Mouse (Mus musculus) intestine, embryonic 15.5 days (tissue): ENCODE results near the gene Slc38a6. TPM values are rescaled to one million over a fixed set of nuclear protein-coding genes. Genes with fewer than 3 reads are reported as not detected.

Source experiments
- ATAC-seq: fragments of 200-750 bp; cut with Nextera tagmentation; 2 replicates; pipeline ENCODE4 v1.8.0; 2017; ENCODE audit warnings: moderate TSS enrichment, moderate library complexity
- H3K27ac ChIP-seq: fragments of 300-500 bp; sonication (generic); 2 replicates; pipeline ENCODE4 v1.5.1; 2015; ENCODE audit warnings: mild to moderate bottlenecking, inconsistent platforms
- H3K27me3 ChIP-seq: fragments of 300-500 bp; sonication (generic); replicated peaks from 2 replicates; pipeline ENCODE4 v1.6.1; 2015; ENCODE audit warnings: inconsistent platforms
- H3K36me3 ChIP-seq: fragments of 300-500 bp; sonication (generic); 2 replicates; pipeline ENCODE4 v1.6.1; 2015; ENCODE audit warnings: inconsistent platforms
- H3K4me1 ChIP-seq: fragments of 300-500 bp; sonication (generic); replicated peaks from 2 replicates; pipeline ENCODE4 v1.6.1; 2015; ENCODE audit warnings: inconsistent platforms
- H3K4me2 ChIP-seq: fragments of 300-500 bp; sonication (generic); replicated peaks from 2 replicates; pipeline ENCODE4 v1.6.1; 2015; ENCODE audit warnings: mild to moderate bottlenecking, inconsistent platforms
- H3K4me3 ChIP-seq: fragments of 300-500 bp; sonication (generic); replicated peaks from 2 replicates; pipeline ENCODE4 v1.5.1; 2015; ENCODE audit warnings: inconsistent platforms
- H3K9ac ChIP-seq: fragments of 300-500 bp; sonication (generic); 2 replicates; pipeline ENCODE4 v1.6.1; 2015; ENCODE audit warnings: inconsistent platforms
- H3K9me3 ChIP-seq: fragments of 300-500 bp; sonication (generic); 2 replicates; pipeline ENCODE4 v1.6.1; 2016; ENCODE audit warnings: inconsistent platforms
- WGBS: fragments of 180-500 bp; shearing (Covaris S2); methylation state at CpG from one replicate; pipeline ENCODE4 v1.1.7; 2015; 5-methylcytosine and 5-hydroxymethylcytosine counted together
- polyA plus RNA-seq: library from polyadenylated mRNA; unstranded; fragments of >200 nt; fragmentation: Nextera tagmentation; extraction: Ambion mirVana; gene quantifications from 2 replicates; pipeline ENCODE4 v1.2.1, GENCODE M21; 2015

The Slc38a6 gene
- polyA plus RNA-seq, 1 experiment from 2014 or later, result 7.0 TPM

DNA sequence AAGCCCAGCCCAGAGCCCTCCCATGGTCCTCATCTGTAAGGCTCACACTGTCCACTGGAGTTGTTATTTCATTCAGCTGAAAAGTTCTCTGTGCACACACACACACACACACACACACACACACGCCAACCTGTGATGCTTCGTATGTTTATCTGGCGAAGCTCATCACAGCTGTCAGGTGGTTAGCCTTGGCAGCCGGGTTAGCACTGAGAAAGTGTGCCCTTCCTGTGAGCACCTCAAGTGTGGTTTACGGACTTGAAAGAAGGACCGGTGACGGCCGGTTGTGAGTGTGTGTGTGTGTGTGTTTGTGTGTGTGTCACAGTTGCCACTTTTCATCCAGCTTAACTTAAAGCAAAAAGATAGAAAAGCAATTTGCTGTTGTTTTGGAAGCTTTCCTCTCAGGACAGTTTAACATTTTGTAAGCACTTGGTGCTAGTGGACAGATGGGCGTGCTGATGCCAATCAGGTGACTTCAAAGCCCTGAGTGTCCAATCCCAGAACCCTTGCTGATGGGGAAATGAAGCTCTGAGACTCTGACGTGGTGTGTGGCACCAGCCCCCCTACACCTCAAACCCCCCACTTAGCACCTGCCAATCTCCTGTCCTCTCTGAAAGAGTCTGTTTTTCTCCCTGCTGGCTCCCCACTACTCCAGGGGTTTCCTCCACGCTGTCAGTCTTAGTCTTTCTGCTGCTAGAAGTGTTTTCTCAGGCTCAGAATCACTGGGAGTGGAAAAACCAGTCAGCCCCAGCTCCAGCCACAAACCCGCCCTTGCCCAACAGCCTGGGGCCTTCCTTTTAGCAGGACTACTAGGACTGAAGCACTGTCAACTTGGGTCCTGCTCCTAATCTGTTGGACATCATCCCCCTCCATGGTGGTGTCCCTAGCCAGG, 96.0 kb downstream of the Slc38a6 start:
- 78% methylated on average over 12 of the region's 12 CpGs for WGBS

GRCm38 (mm10) chr12:73383179-73383510, 96.6 kb downstream of the Slc38a6 start:
- ATAC-seq, result no peak
- Histone ChIP-seq H3K4me2 (no peak overlapping the region), H3K27me3 (no peaks in the 10 kb centered on the region), H3K9ac (no peak overlapping the region), H3K9me3 (no peaks in the 10 kb centered on the region), H3K4me1 (peaks cover 8% of the 10 kb centered on the region; the same call in 1 of the 2 replicates), H3K36me3 (no peaks in the 10 kb centered on the region), H3K27ac (no peak overlapping the region), H3K4me3 (no peak overlapping the region)
- WGBS, result 69% methylated on average over 5 of the region's 5 CpGs

More for the DNA sequence above, 96.0 kb downstream of the Slc38a6 start:
- Histone ChIP-seq H3K27ac (no peak overlapping the region), H3K4me1 (peaks cover 8% of the 10 kb centered on the region; the same call in 1 of the 2 replicates), H3K9ac (no peak overlapping the region), H3K4me3 (no peak overlapping the region), H3K4me2 (no peak overlapping the region), H3K27me3 (no peaks in the 10 kb centered on the region), H3K36me3 (no peaks in the 10 kb centered on the region), H3K9me3 (no peaks in the 10 kb centered on the region)
- ATAC-seq, result 0 out of 2 replicates have a peak, but pooled peaks have one; percentile 15

DNA sequence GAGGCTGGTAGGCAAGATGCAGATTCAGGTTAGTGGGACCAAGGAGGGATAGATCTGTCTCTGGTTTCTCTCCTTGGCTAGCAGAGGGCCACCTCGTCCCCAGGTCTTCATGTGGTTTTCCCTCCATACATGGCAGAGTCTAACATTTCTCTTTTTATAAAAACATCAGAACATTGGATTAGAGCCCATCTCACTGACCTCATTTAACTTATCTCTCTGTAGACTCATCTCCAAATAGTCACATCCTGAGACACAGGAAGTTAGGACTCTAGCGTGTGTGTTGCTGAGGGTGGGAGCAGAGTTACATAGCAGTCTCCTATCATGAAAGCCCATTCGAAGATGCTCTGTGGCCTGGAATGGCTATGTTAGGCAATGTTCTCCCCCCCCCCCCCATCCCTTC, 97.3 kb downstream of the Slc38a6 start:
- no peak overlapping the region for H3K27ac ChIP-seq
- WGBS, result 81% methylated on average over 3 of the region's 3 CpGs
- no peak for ATAC-seq
- peaks cover 8% of the 10 kb centered on the region; the same call in 1 of the 2 replicates for H3K4me1 ChIP-seq
- no peak overlapping the region for H3K9ac ChIP-seq
- no peak overlapping the region for H3K4me3 ChIP-seq
- no peak overlapping the region for H3K4me2 ChIP-seq
- no peaks in the 10 kb centered on the region for H3K9me3 ChIP-seq
- no peaks in the 10 kb centered on the region for H3K27me3 ChIP-seq
- H3K36me3 ChIP-seq, result no peaks in the 10 kb centered on the region

DNA sequence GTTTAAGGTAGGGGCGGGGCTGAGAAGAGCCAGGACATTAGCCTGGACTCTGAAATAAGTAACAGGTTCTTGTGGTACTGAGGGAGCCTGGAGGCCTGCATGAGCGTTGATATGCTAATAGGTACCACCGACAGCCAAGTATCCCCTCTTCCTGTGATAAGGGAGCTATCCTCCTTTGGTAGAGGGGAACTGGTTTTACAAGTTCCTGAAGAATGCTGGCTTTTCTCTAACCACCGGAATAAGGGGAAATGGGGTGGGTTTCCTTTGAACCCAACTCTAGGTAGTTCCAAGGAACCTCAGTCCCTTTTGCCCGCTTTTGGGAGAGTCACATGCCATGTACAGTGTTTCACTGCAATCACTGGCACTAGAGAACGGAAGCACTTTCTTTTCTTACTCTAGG, 98.2 kb downstream of the Slc38a6 start:
- Histone ChIP-seq H3K27ac (no peak overlapping the region), H3K27me3 (no peaks in the 10 kb centered on the region), H3K36me3 (no peaks in the 10 kb centered on the region), H3K9me3 (no peaks in the 10 kb centered on the region), H3K4me3 (no peak overlapping the region), H3K4me2 (no peak overlapping the region), H3K9ac (no peak overlapping the region), H3K4me1 (peaks cover 8% of the 10 kb centered on the region; the same call in 1 of the 2 replicates)
- 43% methylated on average over 6 of the region's 6 CpGs for WGBS
- no peak for ATAC-seq

- WGBS, result 63% methylated on average over 1 of the region's 1 CpGs
- H3K9me3 ChIP-seq, result no peaks in the 10 kb centered on the region
- no peaks in the 10 kb centered on the region for H3K4me1 ChIP-seq
- H3K9ac ChIP-seq, result no peak overlapping the region
- H3K36me3 ChIP-seq, result no peaks in the 10 kb centered on the region
- H3K27ac ChIP-seq, result no peak overlapping the region
- no peaks in the 10 kb centered on the region for H3K27me3 ChIP-seq
- no peak overlapping the region for H3K4me2 ChIP-seq
- no peak overlapping the region for H3K4me3 ChIP-seq
- no peak for ATAC-seq
These were observed 105.9 kb downstream of the Slc38a6 start for GRCm38 (mm10) chr12:73392507-73392906.

- Histone ChIP-seq H3K9me3 (no peaks in the 10 kb centered on the region), H3K4me2 (no peak overlapping the region), H3K36me3 (no peaks in the 10 kb centered on the region), H3K4me3 (no peak overlapping the region), H3K4me1 (no peaks in the 10 kb centered on the region), H3K27ac (no peak overlapping the region), H3K27me3 (no peaks in the 10 kb centered on the region), H3K9ac (no peak overlapping the region)
- ATAC-seq, result no peak
These were observed 106.4 kb downstream of the Slc38a6 start for GRCm38 (mm10) chr12:73393018-73393417.

GRCm38 (mm10) chr12:73393881-73394291, 107.3 kb downstream of the Slc38a6 start:
- no peak overlapping the region for H3K4me2 ChIP-seq
- no peaks in the 10 kb centered on the region for H3K9me3 ChIP-seq
- 26% methylated on average over 6 of the region's 6 CpGs for WGBS

DNA sequence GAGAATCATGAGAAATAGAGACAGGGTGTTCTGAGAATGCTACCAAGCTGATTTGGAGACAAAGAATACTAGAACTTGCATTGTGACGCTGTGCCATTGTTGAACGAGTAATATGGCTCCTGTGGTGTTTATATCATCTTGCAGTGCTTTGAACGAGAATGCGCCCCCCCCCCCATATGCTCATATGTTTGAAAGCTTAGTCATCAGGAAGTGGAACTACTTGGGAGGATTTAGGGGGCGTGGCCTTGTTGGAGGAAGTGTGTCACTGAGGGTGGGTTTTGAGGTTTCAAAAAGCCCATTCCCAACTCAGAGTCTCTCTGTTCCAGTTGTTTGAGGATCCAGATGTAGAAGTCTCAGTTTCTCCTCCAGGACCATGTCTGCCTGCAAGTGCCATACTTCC, 108.0 kb downstream of the Slc38a6 start:
- WGBS, result 83% methylated on average over 5 of the region's 5 CpGs
- Histone ChIP-seq H3K4me1 (no peaks in the 10 kb centered on the region), H3K9ac (no peak overlapping the region), H3K4me3 (no peak overlapping the region), H3K9me3 (no peaks in the 10 kb centered on the region), H3K36me3 (no peaks in the 10 kb centered on the region), H3K27me3 (no peaks in the 10 kb centered on the region), H3K27ac (no peak overlapping the region), H3K4me2 (no peak overlapping the region)
- no peak for ATAC-seq

More at GRCm38 (mm10) chr12:73393881-73394291, 107.3 kb downstream of the Slc38a6 start:
- no peak for ATAC-seq
- Histone ChIP-seq H3K4me1 (no peaks in the 10 kb centered on the region), H3K27ac (no peak overlapping the region), H3K27me3 (no peaks in the 10 kb centered on the region), H3K4me3 (no peak overlapping the region), H3K36me3 (no peaks in the 10 kb centered on the region), H3K9ac (no peak overlapping the region)

DNA sequence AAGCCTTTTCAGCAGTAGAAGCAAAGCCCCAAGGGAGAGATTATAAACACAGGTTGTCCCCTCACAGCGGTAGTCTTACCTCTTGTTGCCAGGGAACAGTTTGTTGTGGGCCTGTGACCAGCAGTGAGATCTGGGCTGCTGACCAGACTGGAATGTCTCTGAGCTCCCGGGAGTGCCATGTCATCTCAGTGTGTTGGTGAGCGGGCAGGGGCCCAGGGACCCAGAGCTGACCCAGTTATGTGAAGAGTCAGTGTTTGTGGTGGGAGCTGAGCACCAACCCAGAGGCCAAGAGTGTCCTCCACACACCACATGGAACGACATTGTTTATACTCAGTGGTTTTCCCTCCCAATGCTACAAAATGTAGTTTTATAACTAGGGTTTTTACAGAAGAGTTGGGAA, 112.8 kb downstream of the Slc38a6 start:
- no peaks in the 10 kb centered on the region for H3K36me3 ChIP-seq
- no peak overlapping the region for H3K4me2 ChIP-seq
- H3K9ac ChIP-seq, result no peak overlapping the region
- H3K4me1 ChIP-seq, result peaks cover 3% of the 10 kb centered on the region; the same call in 1 of the 2 replicates
- no peaks in the 10 kb centered on the region for H3K9me3 ChIP-seq
- H3K27ac ChIP-seq, result no peak overlapping the region
- WGBS, result 39% methylated on average over 4 of the region's 4 CpGs
- H3K4me3 ChIP-seq, result no peak overlapping the region
- H3K27me3 ChIP-seq, result no peaks in the 10 kb centered on the region
- no peak for ATAC-seq

- Histone ChIP-seq H3K27ac (no peak overlapping the region), H3K9me3 (no peaks in the 10 kb centered on the region), H3K27me3 (no peaks in the 10 kb centered on the region), H3K9ac (no peak overlapping the region), H3K4me1 (peaks cover 8% of the 10 kb centered on the region; the same call in 1 of the 2 replicates), H3K4me3 (no peak overlapping the region), H3K36me3 (no peaks in the 10 kb centered on the region), H3K4me2 (no peak overlapping the region)
- ATAC-seq, result no peak
- 54% methylated on average over 4 of the region's 4 CpGs for WGBS
These were observed 114.0 kb downstream of the Slc38a6 start for GRCm38 (mm10) chr12:73400481-73401025.

GRCm38 (mm10) chr12:73401520-73402130, 115.0 kb downstream of the Slc38a6 start:
- Histone ChIP-seq H3K36me3 (no peaks in the 10 kb centered on the region), H3K4me1 (peaks cover 8% of the 10 kb centered on the region; the same call in 1 of the 2 replicates), H3K9me3 (no peaks in the 10 kb centered on the region), H3K4me3 (no peak overlapping the region), H3K27me3 (no peaks in the 10 kb centered on the region), H3K9ac (no peak overlapping the region), H3K4me2 (no peak overlapping the region), H3K27ac (no peak overlapping the region)
- WGBS, result 79% methylated on average over 3 of the region's 3 CpGs
- ATAC-seq, result no peak

- Histone ChIP-seq H3K9me3 (no peaks in the 10 kb centered on the region), H3K4me3 (no peak overlapping the region), H3K4me2 (no peak overlapping the region), H3K36me3 (no peaks in the 10 kb centered on the region), H3K9ac (no peak overlapping the region), H3K4me1 (peaks cover 8% of the 10 kb centered on the region; the same call in 1 of the 2 replicates), H3K27ac (no peak overlapping the region), H3K27me3 (no peaks in the 10 kb centered on the region)
- no peak for ATAC-seq
- WGBS, result 67% methylated on average over 5 of the region's 5 CpGs
These were observed 115.6 kb downstream of the Slc38a6 start for GRCm38 (mm10) chr12:73402137-73402712.
